Mouse (Mus musculus): ENCODE data around the gene Yeats2.

DNA sequence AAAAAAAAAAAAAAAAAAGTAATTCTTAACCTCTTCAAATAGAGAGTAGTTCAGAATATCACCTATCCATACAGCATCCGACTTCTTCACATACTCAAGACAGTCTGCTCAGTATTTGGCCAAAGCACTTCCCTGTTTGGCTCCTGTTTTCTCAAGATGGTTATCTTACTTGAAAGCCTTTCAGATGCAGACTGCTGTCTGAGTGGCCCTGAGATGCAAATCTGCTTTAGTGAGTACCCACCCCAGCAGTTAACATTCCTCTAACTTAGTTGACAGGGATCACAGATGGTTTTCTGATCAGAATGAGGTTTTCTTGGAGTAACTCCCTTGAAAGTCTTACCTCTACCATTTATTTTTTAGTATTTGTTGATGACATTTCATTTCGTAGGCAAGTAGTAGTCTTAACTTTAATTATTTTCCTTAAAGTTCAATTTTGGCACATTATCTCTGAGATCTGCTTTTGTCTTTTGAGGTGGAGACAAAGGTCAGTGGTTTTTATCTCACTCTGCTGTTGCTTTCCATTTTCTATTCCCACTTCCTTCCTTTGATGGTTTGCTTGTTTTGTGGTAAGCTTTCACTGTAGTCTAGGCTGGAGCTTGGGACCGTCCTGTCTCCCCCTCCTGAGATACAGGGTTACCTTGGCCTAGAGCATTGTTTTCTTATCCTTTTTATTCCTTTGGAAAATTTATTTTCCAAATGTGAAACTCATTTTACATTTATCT lies 50.5 kb downstream of the Yeats2 start:
- no peak for TF ChIP-seq CTCF (IDR thresholded peaks at IDR 0.05; ENCODE audit: low read depth)
- no peak for TF ChIP-seq EP300 (IDR thresholded peaks at IDR 0.05; ENCODE audit: low read depth)

Measured in liver, embryonic 14.5 days (tissue).